Mouse (Mus musculus) erythroblast, embryonic 14.5 days (primary cell): ENCODE measurements around the gene Abhd16b.

Experiments used
- GATA1 ChIP-seq: IDR thresholded peaks from 2 replicates; pipeline ENCODE4 v1.6.1; 2012; ENCODE audit warnings: low read length, inconsistent platforms, mixed read lengths
- TAL1 ChIP-seq: IDR thresholded peaks from 3 replicates; pipeline ENCODE4 v1.6.1; 2012; ENCODE audit warnings: low read length, inconsistent platforms, mixed read lengths

DNA sequence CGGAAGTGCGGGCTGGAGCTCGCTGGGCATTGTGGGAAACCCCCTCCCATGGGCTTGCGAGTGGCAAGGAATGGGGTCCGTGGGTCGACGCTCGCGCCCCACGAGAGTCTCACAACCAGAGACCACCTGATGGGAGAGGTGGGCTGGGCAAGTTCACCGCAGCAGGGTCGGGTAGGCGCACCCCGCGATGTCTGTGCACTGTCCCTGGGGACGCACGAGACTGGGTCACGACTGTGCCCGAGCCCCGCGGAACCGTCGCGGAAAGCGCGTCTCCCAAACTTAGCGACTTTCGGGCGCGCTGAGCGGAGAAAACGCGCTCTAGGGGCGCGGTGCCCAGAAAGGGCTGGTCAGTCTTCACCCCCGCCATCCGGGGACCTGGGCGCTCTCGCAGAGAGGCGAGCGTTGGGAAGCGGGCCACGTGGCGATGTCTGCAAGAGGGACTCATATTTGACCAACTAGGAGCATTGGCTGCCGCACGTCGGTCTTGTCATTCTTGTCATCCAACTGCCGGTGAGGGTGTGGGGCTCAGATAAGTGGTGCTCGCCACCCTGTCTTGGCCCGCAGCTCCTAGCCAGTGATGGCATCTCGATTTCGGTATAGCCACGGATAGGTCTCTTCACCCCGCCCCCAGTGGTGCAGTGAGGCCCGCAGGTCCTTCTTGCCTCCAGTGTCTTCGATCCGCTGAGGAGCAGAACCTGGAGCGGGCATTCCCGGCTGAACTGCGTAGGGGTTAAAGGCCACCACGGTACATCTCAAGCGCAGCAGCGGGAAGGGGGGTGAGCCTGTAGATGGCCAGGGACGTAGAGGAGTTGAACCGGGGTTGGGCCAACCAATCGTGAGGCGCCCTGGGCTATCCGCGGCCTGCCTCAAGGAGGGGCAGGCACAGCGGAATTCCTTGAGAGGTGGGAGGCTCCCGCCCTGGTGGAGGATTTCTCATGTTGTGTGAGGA lies 33.1 kb upstream of the Abhd16b start:
- TF ChIP-seq GATA1, result peak; percentile 40; the same call in 1 of the 2 replicates
- peak; percentile 40; the same call in 1 of the 3 replicates for TF ChIP-seq TAL1
